Mouse (Mus musculus) spleen, adult 2 months (tissue): ENCODE results near the gene Trmt10a. TPM values are rescaled to one million over a fixed set of nuclear protein-coding genes. Genes with fewer than 3 reads are reported as not detected.

Experiments used
- DNase-seq, 2 experiments: peaks; one replicate each; pipeline versions ENCODE4 v3.0.0 to v3.0.0-alpha.2; 2012 to 2021; ENCODE audit warnings: low spot score in 2 of 2, low read depth in 1 of 2
- H3K27ac ChIP-seq: fragments of 200-500 bp; 2 replicates; pipeline ENCODE4 v1.5.1; 2012; ENCODE audit warnings: low read length, inconsistent platforms; ENCODE audit not compliant: insufficient read depth
- H3K27me3 ChIP-seq: fragments of 200-500 bp; 2 replicates; pipeline ENCODE4 v1.6.1; 2012; ENCODE audit warnings: mild to moderate bottlenecking, moderate library complexity, low read length, inconsistent platforms; ENCODE audit not compliant: control insufficient read depth, insufficient read depth
- H3K36me3 ChIP-seq: fragments of 200-500 bp; 2 replicates; pipeline ENCODE4 v1.6.1; 2012; ENCODE audit warnings: mild to moderate bottlenecking, low read length, inconsistent platforms; ENCODE audit not compliant: control insufficient read depth, insufficient read depth
- H3K4me1 ChIP-seq: fragments of 200-500 bp; 2 replicates; pipeline ENCODE4 v1.6.1; 2011; ENCODE audit warnings: inconsistent platforms; ENCODE audit not compliant: control insufficient read depth, insufficient read depth, insufficient read length
- H3K4me3 ChIP-seq: fragments of 200-500 bp; 2 replicates; pipeline ENCODE4 v1.5.1; 2011; ENCODE audit warnings: mild to moderate bottlenecking, inconsistent platforms; ENCODE audit not compliant: insufficient read depth, insufficient read length; ENCODE audit errors: extremely low read depth
- CTCF ChIP-seq: fragments of 200-500 bp; IDR thresholded peaks from 2 replicates; pipeline ENCODE4 v1.5.1; 2011; ENCODE audit warnings: mild to moderate bottlenecking, inconsistent platforms; ENCODE audit not compliant: insufficient read depth, insufficient read length, insufficient replicate concordance; ENCODE audit errors: extremely low read depth
- POLR2A ChIP-seq: fragments of 200-500 bp; IDR thresholded peaks from 2 replicates; pipeline ENCODE4 v1.6.1; 2011; ENCODE audit warnings: low read depth, low read length, inconsistent platforms
- WGBS: fragments of 180-500 bp; shearing (Covaris S2); methylation state at CpG from one replicate; pipeline ENCODE4 v1.1.7; 2018; 5-methylcytosine and 5-hydroxymethylcytosine counted together
- polyA plus RNA-seq: library from polyadenylated mRNA; depleted of rRNA; stranded (reverse); fragments of >200 nt; gene quantifications from 2 replicates; pipeline ENCODE4 v1.2.3, GENCODE M21; 2012

Gene Trmt10a
- polyA plus RNA-seq, 1 experiment = 0.64 TPM

GRCm38 (mm10) chr3:138144642-138145171 is 1.5 kb downstream of the Trmt10a start, which contains the start of gene Mttp:
Gene Mttp (minus strand): TSS chr3:138144968.
- peak; percentile 74 to 78 for DNase-seq
- Histone ChIP-seq H3K27ac (peak within 1 kb of the TSS; percentile 100), H3K36me3 (peaks cover 2% of the 10 kb centered on the region; the same call in 1 of the 2 replicates), H3K27me3 (no peaks in the 10 kb centered on the region), H3K4me3 (peak within 1 kb of the TSS; percentile 95), H3K4me1 (no peaks in the 10 kb centered on the region)
- under 1% methylated on average over 8 of the region's 8 CpGs for WGBS
- TF ChIP-seq CTCF (no peak), POLR2A (no peak)

DNA sequence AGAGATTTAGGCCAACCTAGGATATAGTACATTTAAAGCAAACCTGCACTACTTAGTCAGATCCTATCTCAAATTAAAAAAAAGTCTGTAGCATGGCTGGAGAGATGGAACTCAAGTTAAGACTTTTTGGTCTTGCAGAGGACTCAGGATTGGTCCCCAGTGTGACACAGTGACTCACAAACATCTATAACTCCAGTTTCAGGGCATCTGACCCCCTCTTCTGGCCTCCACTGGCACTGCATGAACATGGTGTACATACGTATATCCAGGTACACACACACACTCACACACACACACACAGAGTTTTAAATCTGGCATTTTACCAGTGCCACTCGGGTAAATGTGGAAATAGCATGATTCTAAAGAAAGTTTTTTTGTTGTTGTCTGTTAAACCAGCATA is 5.6 kb downstream of the Trmt10a start:
- Histone ChIP-seq H3K27me3 (no peaks in the 10 kb centered on the region), H3K4me3 (no peak overlapping the region), H3K36me3 (peaks cover 2% of the 10 kb centered on the region; the same call in 1 of the 2 replicates), H3K27ac (no peak overlapping the region), H3K4me1 (no peaks in the 10 kb centered on the region)
- DNase-seq = no peak
- WGBS = 95% methylated on average over 2 of the region's 2 CpGs
- TF ChIP-seq POLR2A = no peak

GRCm38 (mm10) chr3:138155062-138155461 is 11.8 kb downstream of the Trmt10a start:
- 94% methylated on average over 4 of the region's 4 CpGs for WGBS
- Histone ChIP-seq H3K27ac (no peak overlapping the region), H3K36me3 (peaks cover 5% of the 10 kb centered on the region; the same call in 1 of the 2 replicates), H3K27me3 (no peaks in the 10 kb centered on the region), H3K4me1 (no peaks in the 10 kb centered on the region), H3K4me3 (no peak overlapping the region)
- TF ChIP-seq CTCF = no peak
- no peak for TF ChIP-seq POLR2A
- no peak for DNase-seq

- TF ChIP-seq POLR2A = no peak
- no peak overlapping the region for H3K4me3 ChIP-seq
- no peak overlapping the region for H3K27ac ChIP-seq
- no peaks in the 10 kb centered on the region for H3K4me1 ChIP-seq
- no peaks in the 10 kb centered on the region for H3K27me3 ChIP-seq
- WGBS = 92% methylated on average over 10 of the region's 10 CpGs
- H3K36me3 ChIP-seq = peaks cover 5% of the 10 kb centered on the region; the same call in 1 of the 2 replicates
- no peak for DNase-seq
Measured at GRCm38 (mm10) chr3:138156651-138157050, 13.4 kb downstream of the Trmt10a start.

DNA sequence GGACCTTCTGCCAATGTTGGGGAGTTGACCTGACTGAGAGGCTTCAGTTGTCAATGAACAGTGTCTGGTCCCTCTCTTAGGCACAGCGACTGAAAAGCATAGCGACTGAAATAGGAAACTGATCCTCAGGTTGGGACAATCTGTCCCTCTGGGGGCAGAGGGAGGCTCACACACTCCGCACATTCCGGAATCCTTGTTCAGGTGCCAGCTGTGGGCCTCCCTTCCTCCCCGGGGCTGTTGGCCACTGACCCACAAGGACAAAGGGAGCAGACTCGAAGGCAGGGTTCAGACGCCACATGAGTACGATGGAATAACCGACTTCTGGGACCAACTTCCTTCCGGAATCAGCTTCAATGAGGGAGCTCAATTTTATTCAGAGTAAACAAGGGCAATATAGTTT is 18.4 kb downstream of the Trmt10a start:
- no peak for DNase-seq
- no peak overlapping the region for H3K4me3 ChIP-seq
- H3K27ac ChIP-seq = no peak overlapping the region
- 83% methylated on average over 10 of the region's 10 CpGs for WGBS
- no peaks in the 10 kb centered on the region for H3K4me1 ChIP-seq
- peaks cover 2% of the 10 kb centered on the region; the same call in 1 of the 2 replicates for H3K36me3 ChIP-seq
- TF ChIP-seq CTCF (no peak), POLR2A (no peak)
- H3K27me3 ChIP-seq = no peaks in the 10 kb centered on the region

GRCm38 (mm10) chr3:138162553-138163183 is 19.4 kb downstream of the Trmt10a start:
- no peaks in the 10 kb centered on the region for H3K27me3 ChIP-seq
- H3K4me3 ChIP-seq = no peak overlapping the region
- no peak overlapping the region for H3K27ac ChIP-seq
- WGBS = 58% methylated on average over 4 of the region's 4 CpGs
- TF ChIP-seq CTCF (no peak), POLR2A (no peak)
- H3K4me1 ChIP-seq = no peaks in the 10 kb centered on the region
- H3K36me3 ChIP-seq = no peaks in the 10 kb centered on the region
- no peak for DNase-seq

DNA sequence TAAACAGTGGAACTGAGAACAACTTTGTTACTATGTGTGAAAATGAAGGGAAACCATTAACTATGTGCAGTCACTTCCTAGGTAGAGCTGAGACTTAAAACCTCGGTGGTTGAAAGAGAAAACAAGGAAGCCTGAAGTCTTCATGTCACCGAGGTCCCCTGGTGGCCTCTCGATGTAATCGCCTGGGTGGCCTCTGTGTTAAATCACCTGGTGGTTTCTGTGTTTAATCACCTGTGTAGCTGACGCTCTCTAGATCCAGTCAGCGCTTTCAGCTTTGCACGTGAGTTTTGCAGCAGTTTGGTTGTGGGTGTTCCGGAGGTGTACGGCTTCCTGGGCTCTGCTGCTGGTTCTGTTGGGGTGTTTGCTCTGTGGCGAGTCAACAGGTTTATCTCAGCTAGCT is 30.0 kb downstream of the Trmt10a start:
- Histone ChIP-seq H3K27me3 (no peaks in the 10 kb centered on the region; the same call in 1 of the 2 replicates), H3K27ac (no peak overlapping the region), H3K4me1 (no peaks in the 10 kb centered on the region), H3K4me3 (no peak overlapping the region), H3K36me3 (no peaks in the 10 kb centered on the region)
- DNase-seq = no peak
- WGBS = 82% methylated on average over 10 of the region's 10 CpGs
- TF ChIP-seq CTCF (no peak), POLR2A (no peak)
